Mouse (Mus musculus) urinary bladder, postnatal 14 days (tissue): ENCODE results near the gene Lamtor5.
A peak's percentile ranks its signal among the peaks of the same experiment; 100 is the strongest.
"Not testable (repeated sequence)": the region's sequence is repeated elsewhere in the genome, so short reads cannot be mapped to it uniquely, and the experiment has no call there.

Source experiments
- DNase-seq: peaks from one replicate; pipeline ENCODE4 v3.0.0; 2021; ENCODE audit warnings: low spot score

The Lamtor5 gene

DNA sequence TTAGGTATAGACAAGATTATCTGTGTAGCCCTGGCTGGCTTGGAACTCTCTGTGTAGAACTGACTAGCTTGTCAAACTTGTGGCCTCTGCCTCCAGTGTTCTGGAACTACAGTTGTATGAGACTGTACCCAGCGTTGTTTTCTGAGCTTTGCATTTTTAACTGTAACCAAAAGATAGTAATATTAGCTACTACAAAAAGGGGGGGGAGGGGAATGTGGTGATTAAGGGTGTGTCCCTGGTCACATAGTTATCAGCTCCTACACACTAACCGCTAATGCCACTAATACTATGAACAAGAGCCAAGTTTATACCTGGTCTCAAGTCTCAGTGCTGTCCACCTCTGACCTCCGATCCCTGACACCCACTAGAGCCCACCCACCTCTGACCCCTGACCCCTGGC is 6.2 kb upstream of the Lamtor5 start:
- no peak for DNase-seq

DNA sequence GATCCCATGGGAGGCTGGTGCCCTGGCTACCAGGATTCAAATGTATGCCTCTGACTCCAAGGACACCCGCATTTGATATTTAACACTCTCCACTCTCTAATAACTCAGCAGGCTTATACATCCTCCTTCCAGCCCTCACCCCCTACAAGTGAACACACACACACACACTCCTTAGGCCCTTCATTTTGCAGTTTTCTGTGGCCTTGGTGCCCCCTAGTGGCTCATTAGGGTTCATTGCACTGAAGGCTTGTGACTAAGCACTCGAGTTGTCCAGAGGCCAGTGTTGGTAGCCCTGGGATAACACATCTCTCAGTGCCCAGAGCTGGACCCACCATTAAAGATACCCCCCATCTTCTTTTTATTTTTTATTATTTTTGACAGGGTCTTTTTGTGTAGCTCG is 4.8 kb upstream of the Lamtor5 start:
- peak; percentile 51 for DNase-seq

DNA sequence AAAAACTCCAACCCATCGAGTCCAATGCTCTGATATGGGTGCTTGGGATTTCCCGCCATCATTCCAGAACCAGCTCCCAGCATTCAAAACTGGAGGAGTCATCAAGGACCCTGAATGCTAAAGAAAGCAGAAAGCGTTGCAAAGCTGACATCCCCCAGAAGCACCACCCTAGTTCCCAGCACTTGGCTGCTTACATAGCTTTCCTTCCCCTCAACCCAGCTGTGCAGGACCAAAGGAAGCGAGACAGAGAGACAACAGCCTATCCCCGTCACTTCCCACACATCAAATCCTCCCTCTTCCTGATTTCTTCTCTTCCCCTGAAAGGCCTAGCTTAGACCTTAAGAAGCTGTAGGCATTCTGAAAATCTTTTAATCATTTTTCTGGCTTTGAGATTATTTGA is 3.3 kb upstream of the Lamtor5 start:
- DNase-seq: no peak

GRCm38 (mm10) chr3:107275996-107276395 is 2.7 kb upstream of the Lamtor5 start:
- DNase-seq: no peak

- DNase-seq: no peak
Measured at GRCm38 (mm10) chr3:107276626-107277025, 2.0 kb upstream of the Lamtor5 start.

DNA sequence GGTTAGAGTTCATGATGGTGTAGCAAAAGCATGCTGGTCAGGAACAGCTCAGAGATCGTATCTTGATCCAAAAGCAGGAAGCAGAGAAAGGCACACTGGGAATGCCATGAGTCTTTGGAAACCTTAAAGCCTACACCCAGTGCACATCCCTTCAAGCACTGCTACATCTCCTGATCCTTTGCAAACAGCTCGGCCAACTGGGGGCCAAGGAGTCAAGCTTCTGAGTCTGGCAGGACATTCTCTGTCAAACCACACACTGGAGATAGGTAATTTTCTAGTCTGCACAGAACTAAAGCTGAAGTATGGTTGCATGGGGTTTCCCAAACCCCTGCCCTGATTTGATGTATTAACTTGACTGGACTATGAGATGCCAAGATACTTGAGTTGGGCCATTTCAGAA is 7.5 kb downstream of the Lamtor5 start:
- no peak for DNase-seq

GRCm38 (mm10) chr3:107287346-107287745 is 8.7 kb downstream of the Lamtor5 start:
- no peak for DNase-seq

DNA sequence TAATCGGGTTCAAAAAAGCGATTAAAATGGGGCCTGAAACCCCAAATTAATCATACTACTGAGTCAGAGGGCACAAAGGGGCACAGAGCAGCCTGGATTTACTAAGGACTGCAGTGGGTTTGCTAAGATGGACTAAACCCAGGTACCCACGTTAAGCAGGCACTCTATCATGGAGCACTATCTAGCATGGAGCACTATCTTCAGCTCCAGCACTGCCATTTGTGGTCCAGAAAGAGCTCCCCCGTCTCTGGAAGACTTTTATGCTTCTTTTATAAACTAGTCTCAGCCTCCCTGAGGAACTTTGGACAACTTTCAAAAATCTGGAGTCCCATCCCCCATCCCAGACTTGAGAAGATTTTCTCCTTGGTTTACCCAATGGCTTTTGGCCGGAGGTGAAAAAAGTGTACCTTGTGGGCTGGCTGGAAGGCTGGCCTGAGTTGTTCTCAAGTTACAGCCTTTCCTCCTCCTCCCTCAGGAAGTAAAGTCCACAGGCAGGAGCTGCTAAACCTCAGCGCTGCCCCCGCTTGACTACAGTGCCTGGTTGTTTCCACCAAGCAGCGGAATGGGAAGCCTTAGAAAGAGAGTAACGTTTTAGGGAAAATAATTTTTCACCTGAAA is 12.2 kb downstream of the Lamtor5 start, which contains the start of gene Slc16a4:
Gene Slc16a4, plus strand, starts transcription at position 467 of the 618 bp plus-strand sequence.
- DNase-seq: peak; percentile 59

GRCm38 (mm10) chr3:107295672-107296360 is 17.2 kb downstream of the Lamtor5 start:
- DNase-seq: no peak

GRCm38 (mm10) chr3:107296917-107297316 is 18.3 kb downstream of the Lamtor5 start:
- DNase-seq: not testable (repeated sequence)

DNA sequence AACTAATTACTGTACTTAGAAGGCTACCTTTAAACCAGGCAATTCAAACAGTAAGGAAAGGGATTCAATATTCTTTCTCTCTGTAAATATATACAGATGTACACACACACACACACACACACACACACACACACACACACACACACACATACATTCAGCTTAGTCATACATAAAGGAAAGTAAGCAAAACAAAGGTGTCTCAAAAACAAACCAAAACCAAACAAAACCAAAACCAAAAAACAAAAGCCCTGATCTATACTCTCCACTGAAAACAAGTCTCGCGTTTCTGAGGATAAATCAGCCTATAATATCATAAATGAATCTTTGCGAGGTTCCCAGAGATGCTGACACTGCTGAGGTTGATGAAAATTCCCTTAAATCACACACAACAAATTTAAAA is 38.7 kb downstream of the Lamtor5 start:
- DNase-seq: no peak

GRCm38 (mm10) chr3:107321141-107321540 is 42.5 kb downstream of the Lamtor5 start:
- no peak for DNase-seq

- no peak for DNase-seq
Measured at GRCm38 (mm10) chr3:107321776-107322175, 43.1 kb downstream of the Lamtor5 start.

DNA sequence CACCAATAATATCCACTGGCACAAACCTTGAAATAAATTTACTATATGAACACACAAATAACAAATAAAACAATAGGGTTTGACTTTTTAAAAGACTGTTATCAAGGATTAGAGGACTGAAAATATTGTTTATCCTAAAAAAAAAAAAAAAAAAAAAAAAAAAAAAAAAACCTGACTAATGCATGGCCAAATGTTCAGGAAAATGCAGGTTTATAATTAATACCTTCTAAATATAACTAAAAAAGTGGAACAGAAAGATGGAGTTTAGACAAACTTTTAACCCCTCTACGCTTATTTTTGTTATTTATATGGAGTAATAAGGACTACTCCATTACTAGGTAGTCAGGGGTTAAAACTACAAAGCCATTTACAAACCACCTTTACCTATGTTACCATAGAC is 47.8 kb downstream of the Lamtor5 start:
- DNase-seq: no peak

GRCm38 (mm10) chr3:107330503-107331424 is 52.1 kb downstream of the Lamtor5 start:
- DNase-seq: no peak

- DNase-seq: no peak
Measured at GRCm38 (mm10) chr3:107331746-107332126, 53.1 kb downstream of the Lamtor5 start.

GRCm38 (mm10) chr3:107332127-107332959 is 53.7 kb downstream of the Lamtor5 start:
- DNase-seq: peak; percentile 26

- peak; percentile 95 for DNase-seq
Measured at GRCm38 (mm10) chr3:107332960-107333380, 54.3 kb downstream of the Lamtor5 start.
